Mouse (Mus musculus): ENCODE results near the gene Dnpep. TPM values are rescaled to one million over a fixed set of nuclear protein-coding genes. Genes with fewer than 3 reads are reported as not detected.
A peak's percentile ranks its signal among the peaks of the same experiment; 100 is the strongest.

The Dnpep gene
- total RNA-seq, 2 experiments from 2014 or later, result 32.0 to 35.9 TPM

- no peak for ATAC-seq (ENCODE audit: poor library complexity, severe bottlenecking)
Observed at GRCm38 (mm10) chr1:75264091-75264880, 53.5 kb downstream of the Dnpep start, which contains the start of gene Ptprn. Gene Ptprn (minus strand): TSS chr1:75264502.

- 0 out of 2 replicates have a peak, but pooled peaks have one; percentile 33 for ATAC-seq (ENCODE audit: poor library complexity, severe bottlenecking)
Observed at GRCm38 (mm10) chr1:75262969-75263951, 54.5 kb downstream of the Dnpep start.

- no peak for ATAC-seq (ENCODE audit: poor library complexity, severe bottlenecking)
Observed at GRCm38 (mm10) chr1:75261278-75261677, 56.5 kb downstream of the Dnpep start.

Other genes starting within 250 kb of the Dnpep start
- gene Nhej1, start 192.8 kb downstream of the Dnpep start, total RNA-seq (2015), result 6.5 and 11.0 TPM in 2 replicates
- gene Nhej1, start 192.8 kb downstream of the Dnpep start, total RNA-seq (2017), result 8.2 and 9.9 TPM in 2 replicates
- gene Slc23a3, start 184.1 kb downstream of the Dnpep start, total RNA-seq (2015), result 0.31 TPM in 1 of 2 replicates, not detected in the other
- not detected in 2 replicates for gene Slc23a3, start 184.1 kb downstream of the Dnpep start, total RNA-seq (2017)
- gene Cnppd1, start 175.3 kb downstream of the Dnpep start, total RNA-seq (2015), result 31.1 and 32.0 TPM in 2 replicates
- gene Cnppd1, start 175.3 kb downstream of the Dnpep start, total RNA-seq (2017), result 50.6 and 74.5 TPM in 2 replicates
- 34.9 and 37.0 TPM in 2 replicates for gene Retreg2, start 175.2 kb downstream of the Dnpep start, total RNA-seq (2015)
- 34.8 and 35.9 TPM in 2 replicates for gene Retreg2, start 175.2 kb downstream of the Dnpep start, total RNA-seq (2017)
- 36.3 and 39.0 TPM in 2 replicates for gene Zfand2b, start 149.3 kb downstream of the Dnpep start, total RNA-seq (2015)
- gene Zfand2b, start 149.3 kb downstream of the Dnpep start, total RNA-seq (2017), result 44.0 and 47.4 TPM in 2 replicates
- 2.5 and 4.0 TPM in 2 replicates for gene Abcb6, start 137.6 kb downstream of the Dnpep start, total RNA-seq (2015)
- gene Abcb6, start 137.6 kb downstream of the Dnpep start, total RNA-seq (2017), result 3.6 and 5.3 TPM in 2 replicates
- 6.2 and 7.6 TPM in 2 replicates for gene Ankzf1, start 125.8 kb downstream of the Dnpep start, total RNA-seq (2015)
- 24.5 and 24.6 TPM in 2 replicates for gene Ankzf1, start 125.8 kb downstream of the Dnpep start, total RNA-seq (2017)
- 26.7 and 34.8 TPM in 2 replicates for gene Atg9a, start 125.8 kb downstream of the Dnpep start, total RNA-seq (2015)
- gene Atg9a, start 125.8 kb downstream of the Dnpep start, total RNA-seq (2017), result 12.8 and 21.3 TPM in 2 replicates
- 7.5 and 8.2 TPM in 2 replicates for gene Glb1l, start 107.2 kb downstream of the Dnpep start, total RNA-seq (2015)
- gene Glb1l, start 107.2 kb downstream of the Dnpep start, total RNA-seq (2017), result 6.7 and 12.2 TPM in 2 replicates
- 99.9 and 101 TPM in 2 replicates for gene Stk16, start 107.2 kb downstream of the Dnpep start, total RNA-seq (2015)
- gene Stk16, start 107.2 kb downstream of the Dnpep start, total RNA-seq (2017), result 71.1 and 84.6 TPM in 2 replicates
- gene Tuba4a, start 98.1 kb downstream of the Dnpep start, total RNA-seq (2015), result 373 and 391 TPM in 2 replicates
- 160 and 168 TPM in 2 replicates for gene Tuba4a, start 98.1 kb downstream of the Dnpep start, total RNA-seq (2017)
- not detected in 2 replicates for gene A630095N17Rik, start 85.9 kb downstream of the Dnpep start, total RNA-seq (2015)
- not detected in 2 replicates for gene A630095N17Rik, start 85.9 kb downstream of the Dnpep start, total RNA-seq (2017)
- gene Dnajb2, start 81.6 kb downstream of the Dnpep start, total RNA-seq (2015), result 1.9 and 2.6 TPM in 2 replicates
- 5.9 and 7.3 TPM in 2 replicates for gene Dnajb2, start 81.6 kb downstream of the Dnpep start, total RNA-seq (2017)
- not detected in 2 replicates for gene Ptprn, start 53.5 kb downstream of the Dnpep start, total RNA-seq (2015)
- not detected in 2 replicates for gene Ptprn, start 53.5 kb downstream of the Dnpep start, total RNA-seq (2017)
- not detected in 2 replicates for gene Resp18, start 39.6 kb downstream of the Dnpep start, total RNA-seq (2015)
- gene Resp18, start 39.6 kb downstream of the Dnpep start, total RNA-seq (2017), result not detected in 2 replicates
- not detected in 2 replicates for gene Des, start 42.3 kb upstream of the Dnpep start, total RNA-seq (2015)
- gene Des, start 42.3 kb upstream of the Dnpep start, total RNA-seq (2017), result not detected in 2 replicates
- gene Speg, start 57.3 kb upstream of the Dnpep start, total RNA-seq (2015), result not detected in 2 replicates
- 0.11 TPM in 1 of 2 replicates, not detected in the other for gene Speg, start 57.3 kb upstream of the Dnpep start, total RNA-seq (2017)
- gene Gmppa, start 117.9 kb upstream of the Dnpep start, total RNA-seq (2015), result 71.8 and 79.4 TPM in 2 replicates
- 56.5 and 58.9 TPM in 2 replicates for gene Gmppa, start 117.9 kb upstream of the Dnpep start, total RNA-seq (2017)
- gene Asic4, start 132.4 kb upstream of the Dnpep start, total RNA-seq (2015), result not detected in 2 replicates
- gene Asic4, start 132.4 kb upstream of the Dnpep start, total RNA-seq (2017), result not detected in 2 replicates
- 0.50 and 0.69 TPM in 2 replicates for gene Chpf, start 161.3 kb upstream of the Dnpep start, total RNA-seq (2015)
- 0.37 and 0.41 TPM in 2 replicates for gene Chpf, start 161.3 kb upstream of the Dnpep start, total RNA-seq (2017)
- gene Tmem198, start 161.5 kb upstream of the Dnpep start, total RNA-seq (2015), result 0.11 TPM in 1 of 2 replicates, not detected in the other
- gene Tmem198, start 161.5 kb upstream of the Dnpep start, total RNA-seq (2017), result 0.15 TPM in 1 of 2 replicates, not detected in the other
- gene Obsl1, start 188.5 kb upstream of the Dnpep start, total RNA-seq (2015), result not detected in 2 replicates
- gene Obsl1, start 188.5 kb upstream of the Dnpep start, total RNA-seq (2017), result not detected in 2 replicates
- gene Inha, start 189.1 kb upstream of the Dnpep start, total RNA-seq (2015), result not detected in 2 replicates
- not detected in 2 replicates for gene Inha, start 189.1 kb upstream of the Dnpep start, total RNA-seq (2017)
- 9.5 and 10.7 TPM in 2 replicates for gene Stk11ip, start 203.5 kb upstream of the Dnpep start, total RNA-seq (2015)
- gene Stk11ip, start 203.5 kb upstream of the Dnpep start, total RNA-seq (2017), result 17.2 and 20.5 TPM in 2 replicates
- gene Slc4a3, start 228.3 kb upstream of the Dnpep start, total RNA-seq (2015), result 0.05 TPM in 1 of 2 replicates, not detected in the other
- gene Slc4a3, start 228.3 kb upstream of the Dnpep start, total RNA-seq (2017), result not detected in 2 replicates